Mouse (Mus musculus): ENCODE data around the gene Ehd4.

GRCm38 (mm10) chr2:120158846-120159245 is 4.4 kb upstream of the Ehd4 start:
- TF ChIP-seq POLR2A (IDR thresholded peaks at IDR 0.05; ENCODE audit: insufficient read depth, low read length) (no peak), CTCF (IDR thresholded peaks at IDR 0.05; ENCODE audit: low read depth, low read length) (no peak)

All from ES-Bruce4 (cell line).